Mouse (Mus musculus): ENCODE data around the gene Uxs1. TPM values are rescaled to one million over a fixed set of nuclear protein-coding genes. Genes with fewer than 3 reads are reported as not detected.

Uxs1 gene
- polyA plus RNA-seq, 1 experiment from 2014 or later, result 16.9 TPM

- Histone ChIP-seq H3K9me3 (ENCODE audit: control insufficient read depth, low read depth, low read length) (no peaks in the 10 kb centered on the region), H3K4me2 (replicated peaks; ENCODE audit: low read depth, low read length) (no peak overlapping the region), H3K27ac (ENCODE audit: low read length) (no peak overlapping the region), H3K9ac (replicated peaks; ENCODE audit: low read depth, low read length) (no peak overlapping the region), H3K36me3 (ENCODE audit: control insufficient read depth, insufficient read depth, low read length) (no peaks in the 10 kb centered on the region), H3K4me1 (ENCODE audit: control insufficient read depth, insufficient read depth, low read length) (no peaks in the 10 kb centered on the region), H3K4me3 (ENCODE audit: low read depth, low read length) (no peak overlapping the region), H3K27me3 (ENCODE audit: control insufficient read depth, insufficient read depth, low read length) (no peaks in the 10 kb centered on the region)
- 81% methylated on average over 2 of the region's 2 CpGs for WGBS
- ATAC-seq (ENCODE audit: insufficient number of reproducible peaks, insufficient read depth, low FRiP score, low read depth), result no peak
These were observed 15.8 kb upstream of the Uxs1 start for GRCm38 (mm10) chr1:43843398-43843797.

- no peak overlapping the region for H3K27ac ChIP-seq (ENCODE audit: low read length)
- H3K4me2 ChIP-seq (replicated peaks; ENCODE audit: low read depth, low read length), result no peak overlapping the region
- no peaks in the 10 kb centered on the region for H3K9me3 ChIP-seq (ENCODE audit: control insufficient read depth, low read depth, low read length)
- no peak overlapping the region for H3K9ac ChIP-seq (replicated peaks; ENCODE audit: low read depth, low read length)
- 86% methylated on average over 1 of the region's 1 CpGs for WGBS
- no peak for ATAC-seq (ENCODE audit: insufficient number of reproducible peaks, insufficient read depth, low FRiP score, low read depth)
- H3K4me1 ChIP-seq (ENCODE audit: control insufficient read depth, insufficient read depth, low read length), result no peaks in the 10 kb centered on the region
- H3K36me3 ChIP-seq (ENCODE audit: control insufficient read depth, insufficient read depth, low read length), result no peaks in the 10 kb centered on the region
- no peaks in the 10 kb centered on the region for H3K27me3 ChIP-seq (ENCODE audit: control insufficient read depth, insufficient read depth, low read length)
- no peak overlapping the region for H3K4me3 ChIP-seq (ENCODE audit: low read depth, low read length)
These were observed 9.6 kb upstream of the Uxs1 start for GRCm38 (mm10) chr1:43837236-43837635.

- no peak for ATAC-seq (ENCODE audit: insufficient number of reproducible peaks, insufficient read depth, low FRiP score, low read depth)
- no peaks in the 10 kb centered on the region for H3K27me3 ChIP-seq (ENCODE audit: control insufficient read depth, insufficient read depth, low read length)
- H3K4me2 ChIP-seq (replicated peaks; ENCODE audit: low read depth, low read length), result no peak overlapping the region
- 79% methylated on average over 1 of the region's 1 CpGs for WGBS
- H3K4me1 ChIP-seq (ENCODE audit: control insufficient read depth, insufficient read depth, low read length), result peaks cover 13% of the 10 kb centered on the region; the same call in 1 of the 2 replicates
- H3K9me3 ChIP-seq (ENCODE audit: control insufficient read depth, low read depth, low read length), result no peaks in the 10 kb centered on the region
- H3K36me3 ChIP-seq (ENCODE audit: control insufficient read depth, insufficient read depth, low read length), result no peaks in the 10 kb centered on the region
- H3K27ac ChIP-seq (ENCODE audit: low read length), result no peak overlapping the region
- H3K9ac ChIP-seq (replicated peaks; ENCODE audit: low read depth, low read length), result no peak overlapping the region
- no peak overlapping the region for H3K4me3 ChIP-seq (ENCODE audit: low read depth, low read length)
These were observed 2.5 kb upstream of the Uxs1 start for GRCm38 (mm10) chr1:43830096-43830495.

GRCm38 (mm10) chr1:43827002-43827762 is 418 bp downstream of the Uxs1 start:
- no peaks in the 10 kb centered on the region for H3K36me3 ChIP-seq (ENCODE audit: control insufficient read depth, insufficient read depth, low read length)
- no peaks in the 10 kb centered on the region for H3K27me3 ChIP-seq (ENCODE audit: control insufficient read depth, insufficient read depth, low read length)
- peak overlapping the region; percentile 90 for H3K4me3 ChIP-seq (ENCODE audit: low read depth, low read length)
- under 1% methylated on average over 68 of the region's 68 CpGs for WGBS
- peak overlapping the region; percentile 89 for H3K4me2 ChIP-seq (replicated peaks; ENCODE audit: low read depth, low read length)
- H3K27ac ChIP-seq (ENCODE audit: low read length), result peak overlapping the region; percentile 89
- H3K4me1 ChIP-seq (ENCODE audit: control insufficient read depth, insufficient read depth, low read length), result peaks cover 14% of the 10 kb centered on the region; the same call in 1 of the 2 replicates
- ATAC-seq (ENCODE audit: insufficient number of reproducible peaks, insufficient read depth, low FRiP score, low read depth), result peak; percentile 68
- peak overlapping the region; percentile 82 for H3K9ac ChIP-seq (replicated peaks; ENCODE audit: low read depth, low read length)
- no peaks in the 10 kb centered on the region for H3K9me3 ChIP-seq (ENCODE audit: control insufficient read depth, low read depth, low read length)

GRCm38 (mm10) chr1:43826628-43827001 is 985 bp downstream of the Uxs1 start:
- Histone ChIP-seq H3K27ac (ENCODE audit: low read length) (peak overlapping the region; percentile 89; the same call in 1 of the 2 replicates), H3K4me3 (ENCODE audit: low read depth, low read length) (peak overlapping the region; percentile 90), H3K36me3 (ENCODE audit: control insufficient read depth, insufficient read depth, low read length) (no peaks in the 10 kb centered on the region), H3K27me3 (ENCODE audit: control insufficient read depth, insufficient read depth, low read length) (no peaks in the 10 kb centered on the region), H3K4me1 (ENCODE audit: control insufficient read depth, insufficient read depth, low read length) (peaks cover 14% of the 10 kb centered on the region; the same call in 1 of the 2 replicates), H3K9me3 (ENCODE audit: control insufficient read depth, low read depth, low read length) (no peaks in the 10 kb centered on the region), H3K9ac (replicated peaks; ENCODE audit: low read depth, low read length) (peak overlapping the region; percentile 82), H3K4me2 (replicated peaks; ENCODE audit: low read depth, low read length) (peak overlapping the region; percentile 89)
- 0% methylated on average over 3 of the region's 3 CpGs for WGBS
- ATAC-seq (ENCODE audit: insufficient number of reproducible peaks, insufficient read depth, low FRiP score, low read depth), result no peak

GRCm38 (mm10) chr1:43823406-43823805 is 4.2 kb downstream of the Uxs1 start:
- H3K9ac ChIP-seq (replicated peaks; ENCODE audit: low read depth, low read length), result no peak overlapping the region
- no peak overlapping the region for H3K4me3 ChIP-seq (ENCODE audit: low read depth, low read length)
- WGBS, result 92% methylated on average over 1 of the region's 1 CpGs
- H3K9me3 ChIP-seq (ENCODE audit: control insufficient read depth, low read depth, low read length), result no peaks in the 10 kb centered on the region
- H3K4me2 ChIP-seq (replicated peaks; ENCODE audit: low read depth, low read length), result no peak overlapping the region
- no peaks in the 10 kb centered on the region for H3K36me3 ChIP-seq (ENCODE audit: control insufficient read depth, insufficient read depth, low read length)
- H3K4me1 ChIP-seq (ENCODE audit: control insufficient read depth, insufficient read depth, low read length), result peaks cover 12% of the 10 kb centered on the region; the same call in 1 of the 2 replicates
- ATAC-seq (ENCODE audit: insufficient number of reproducible peaks, insufficient read depth, low FRiP score, low read depth), result no peak
- no peak overlapping the region for H3K27ac ChIP-seq (ENCODE audit: low read length)
- no peaks in the 10 kb centered on the region for H3K27me3 ChIP-seq (ENCODE audit: control insufficient read depth, insufficient read depth, low read length)

- Histone ChIP-seq H3K9ac (replicated peaks; ENCODE audit: low read depth, low read length) (no peak overlapping the region), H3K27ac (ENCODE audit: low read length) (no peak overlapping the region), H3K36me3 (ENCODE audit: control insufficient read depth, insufficient read depth, low read length) (no peaks in the 10 kb centered on the region), H3K27me3 (ENCODE audit: control insufficient read depth, insufficient read depth, low read length) (no peaks in the 10 kb centered on the region), H3K4me1 (ENCODE audit: control insufficient read depth, insufficient read depth, low read length) (peaks cover 11% of the 10 kb centered on the region; the same call in 1 of the 2 replicates), H3K4me3 (ENCODE audit: low read depth, low read length) (no peak overlapping the region), H3K4me2 (replicated peaks; ENCODE audit: low read depth, low read length) (no peak overlapping the region), H3K9me3 (ENCODE audit: control insufficient read depth, low read depth, low read length) (no peaks in the 10 kb centered on the region)
- WGBS, result 66% methylated on average over 5 of the region's 5 CpGs
- no peak for ATAC-seq (ENCODE audit: insufficient number of reproducible peaks, insufficient read depth, low FRiP score, low read depth)
These were observed 5.0 kb downstream of the Uxs1 start for GRCm38 (mm10) chr1:43822586-43822985.

- no peak overlapping the region for H3K9ac ChIP-seq (replicated peaks; ENCODE audit: low read depth, low read length)
- no peak for ATAC-seq (ENCODE audit: insufficient number of reproducible peaks, insufficient read depth, low FRiP score, low read depth)
- WGBS, result 76% methylated on average over 1 of the region's 1 CpGs
These were observed 5.8 kb downstream of the Uxs1 start for GRCm38 (mm10) chr1:43821804-43822203.

More at GRCm38 (mm10) chr1:43821804-43822203, 5.8 kb downstream of the Uxs1 start:
- Histone ChIP-seq H3K9me3 (ENCODE audit: control insufficient read depth, low read depth, low read length) (no peaks in the 10 kb centered on the region), H3K4me1 (ENCODE audit: control insufficient read depth, insufficient read depth, low read length) (peaks cover 11% of the 10 kb centered on the region; the same call in 1 of the 2 replicates), H3K4me3 (ENCODE audit: low read depth, low read length) (no peak overlapping the region), H3K36me3 (ENCODE audit: control insufficient read depth, insufficient read depth, low read length) (no peaks in the 10 kb centered on the region), H3K4me2 (replicated peaks; ENCODE audit: low read depth, low read length) (no peak overlapping the region), H3K27me3 (ENCODE audit: control insufficient read depth, insufficient read depth, low read length) (no peaks in the 10 kb centered on the region), H3K27ac (ENCODE audit: low read length) (no peak overlapping the region)

All from stomach, embryonic 14.5 days (tissue).